Mouse (Mus musculus): Measurements from ENCODE around the gene Msmb.

The Msmb gene

DNA sequence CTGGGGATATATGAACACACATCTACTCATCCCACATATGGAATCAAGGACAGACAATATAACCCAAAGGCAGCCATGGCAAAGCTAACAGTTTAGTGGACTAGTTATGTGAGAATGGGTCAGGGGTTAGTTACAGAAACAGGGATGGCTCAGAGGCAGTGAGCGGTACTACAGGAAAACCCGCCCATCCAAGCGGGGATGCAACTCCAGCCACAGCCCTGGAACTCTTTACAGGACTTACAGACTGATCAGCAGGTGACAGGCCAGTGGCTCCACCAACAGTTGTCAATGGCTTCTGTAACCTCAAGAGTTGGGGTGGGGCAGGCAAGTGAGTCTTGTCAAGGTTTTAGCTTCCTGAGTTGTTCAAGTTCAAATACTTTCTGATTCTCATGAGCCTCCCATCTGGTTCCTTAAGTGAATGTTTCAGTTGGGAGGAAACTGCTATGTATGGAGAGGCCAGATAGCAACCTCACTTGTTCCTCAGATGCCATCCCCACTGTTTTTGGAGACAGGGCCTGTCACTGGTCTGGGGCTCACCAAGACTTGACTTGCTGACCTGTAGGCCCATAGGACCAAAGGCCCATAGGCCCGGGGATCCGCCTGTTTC is 1.4 kb upstream of the Msmb start:
- Histone ChIP-seq H3K4me3 (replicated peaks; ENCODE audit: low read length) (no peak overlapping the region), H3K36me3 (ENCODE audit: insufficient read depth, low read length) (no peaks in the 10 kb centered on the region), H3K4me1 (replicated peaks; ENCODE audit: low read depth, low read length) (peaks cover 42% of the 10 kb centered on the region), H3K27me3 (ENCODE audit: insufficient read depth, low read length) (no peaks in the 10 kb centered on the region), H3K9me3 (ENCODE audit: low read length) (no peaks in the 10 kb centered on the region)
- TF ChIP-seq CTCF (conservative IDR thresholded peaks at IDR 0.05; ENCODE audit: low read length) = peak; percentile 24; the same call in 1 of the 2 replicates
- no peak for TF ChIP-seq NANOG (IDR thresholded peaks at IDR 0.05; ENCODE audit: borderline replicate concordance, low read length)

DNA sequence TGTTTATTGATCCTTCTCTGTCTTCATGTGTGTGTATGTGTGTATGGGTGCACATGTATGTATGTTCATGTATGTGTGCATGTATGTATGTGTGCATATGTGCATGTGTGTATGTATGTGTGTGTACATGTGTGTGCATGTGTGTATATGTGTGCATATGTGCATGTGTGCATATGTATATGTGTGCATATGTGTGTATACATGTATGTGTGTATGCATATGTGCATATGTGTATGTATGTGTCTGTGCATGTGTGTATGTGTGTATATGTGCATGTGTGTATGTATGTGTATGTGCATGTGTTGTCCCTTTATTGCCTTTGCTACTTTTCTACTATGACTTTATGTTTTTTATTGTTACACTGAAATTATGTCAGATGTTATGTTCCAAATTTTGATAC is 2.9 kb downstream of the Msmb start:
- H3K9me3 ChIP-seq (ENCODE audit: low read length) = no peaks in the 10 kb centered on the region
- H3K4me3 ChIP-seq (replicated peaks; ENCODE audit: low read length) = no peak overlapping the region
- H3K4me1 ChIP-seq (replicated peaks; ENCODE audit: low read depth, low read length) = peaks cover 23% of the 10 kb centered on the region
- no peaks in the 10 kb centered on the region for H3K27me3 ChIP-seq (ENCODE audit: insufficient read depth, low read length)
- H3K36me3 ChIP-seq (ENCODE audit: insufficient read depth, low read length) = no peaks in the 10 kb centered on the region
- TF ChIP-seq CTCF (conservative IDR thresholded peaks at IDR 0.05; ENCODE audit: low read length) (no peak), NANOG (IDR thresholded peaks at IDR 0.05; ENCODE audit: borderline replicate concordance, low read length) (no peak), POU5F1 (IDR thresholded peaks at IDR 0.05; ENCODE audit: borderline replicate concordance, low read length) (no peak)

DNA sequence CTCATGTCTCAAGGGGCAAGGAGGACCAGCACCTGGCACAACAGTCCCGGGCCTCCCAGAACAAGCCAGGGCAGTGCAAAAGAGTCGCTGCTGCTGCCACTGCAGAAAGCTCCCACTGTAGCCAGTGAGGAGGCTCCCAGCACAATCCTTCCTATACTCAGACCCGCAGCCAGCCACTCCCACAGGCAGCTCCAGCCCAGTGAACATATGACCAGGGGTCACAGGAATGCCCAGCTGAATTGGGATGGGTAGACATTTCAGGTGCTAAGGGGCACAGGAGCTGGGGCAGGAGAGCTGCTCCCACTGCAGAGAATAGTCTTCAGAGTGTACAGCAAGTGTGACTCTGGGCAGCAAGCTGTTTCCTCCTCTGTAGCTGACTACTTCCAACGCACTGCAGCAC is 3.6 kb downstream of the Msmb start:
- H3K27me3 ChIP-seq (ENCODE audit: insufficient read depth, low read length) = no peaks in the 10 kb centered on the region

DNA sequence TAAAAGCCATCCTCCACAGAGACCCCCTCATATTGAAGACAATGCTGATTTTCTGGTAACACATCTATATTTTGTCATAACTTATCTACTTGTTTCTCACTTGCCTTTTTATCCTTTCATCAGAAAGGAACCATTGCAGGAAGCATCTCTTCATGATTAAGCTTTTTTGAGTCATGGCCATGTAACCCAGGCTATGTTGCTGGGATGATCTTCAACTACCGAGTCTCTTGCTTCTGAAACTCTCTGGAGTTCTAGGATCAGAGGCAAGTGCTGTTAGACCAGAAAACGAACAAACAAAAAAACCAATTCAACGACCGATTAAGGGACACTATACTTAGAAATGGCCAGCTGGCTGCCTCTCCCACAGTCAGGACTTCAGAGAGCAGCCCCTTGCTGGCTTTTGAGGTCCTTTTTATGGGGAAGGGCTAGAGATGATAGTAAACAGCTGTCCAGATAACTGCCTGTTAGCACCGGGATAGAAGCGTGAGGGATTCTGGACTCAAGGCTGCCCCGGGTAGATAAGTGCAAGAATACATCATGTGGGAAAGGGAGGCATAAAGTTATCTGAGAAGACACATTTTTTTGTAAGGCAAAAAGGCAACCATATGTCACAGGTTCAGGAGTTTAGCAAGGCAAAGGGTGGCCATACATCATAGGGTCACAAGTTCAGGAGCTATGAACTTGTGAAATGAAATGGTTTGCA is 4.1 kb downstream of the Msmb start:
- TF ChIP-seq POU5F1 (IDR thresholded peaks at IDR 0.05; ENCODE audit: borderline replicate concordance, low read length) = no peak
- H3K9me3 ChIP-seq (ENCODE audit: low read length) = no peaks in the 10 kb centered on the region
- no peak overlapping the region for H3K4me3 ChIP-seq (replicated peaks; ENCODE audit: low read length)
- H3K4me1 ChIP-seq (replicated peaks; ENCODE audit: low read depth, low read length) = peaks cover 14% of the 10 kb centered on the region
- no peaks in the 10 kb centered on the region for H3K36me3 ChIP-seq (ENCODE audit: insufficient read depth, low read length)
- H3K27me3 ChIP-seq (ENCODE audit: insufficient read depth, low read length) = no peaks in the 10 kb centered on the region

More for the DNA sequence above, 3.6 kb downstream of the Msmb start:
- Histone ChIP-seq H3K36me3 (ENCODE audit: insufficient read depth, low read length) (no peaks in the 10 kb centered on the region), H3K9me3 (ENCODE audit: low read length) (no peaks in the 10 kb centered on the region), H3K4me1 (replicated peaks; ENCODE audit: low read depth, low read length) (peaks cover 20% of the 10 kb centered on the region), H3K4me3 (replicated peaks; ENCODE audit: low read length) (no peak overlapping the region)
- TF ChIP-seq NANOG (IDR thresholded peaks at IDR 0.05; ENCODE audit: borderline replicate concordance, low read length) = no peak
- no peak for TF ChIP-seq CTCF (conservative IDR thresholded peaks at IDR 0.05; ENCODE audit: low read length)
- TF ChIP-seq POU5F1 (IDR thresholded peaks at IDR 0.05; ENCODE audit: borderline replicate concordance, low read length) = no peak

DNA sequence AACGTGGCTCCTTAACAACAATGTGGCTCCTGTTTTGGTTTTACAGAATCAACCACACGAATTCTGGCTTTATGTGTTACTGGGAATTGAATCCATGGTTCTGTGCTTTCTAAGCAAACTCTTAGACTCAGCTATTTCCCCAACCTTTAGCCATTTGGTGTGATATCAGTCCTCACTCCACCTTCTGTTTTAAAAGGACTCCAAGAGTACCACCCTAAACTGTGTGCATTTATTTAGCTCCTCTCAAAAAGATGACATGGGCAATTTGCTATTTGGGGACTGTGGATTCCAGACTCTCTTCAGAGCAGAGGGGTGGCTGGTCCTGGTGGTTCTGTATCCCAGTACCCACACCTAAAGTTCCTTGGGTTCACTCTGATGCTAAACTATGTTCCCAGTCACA is 4.8 kb downstream of the Msmb start:
- no peaks in the 10 kb centered on the region for H3K36me3 ChIP-seq (ENCODE audit: insufficient read depth, low read length)
- TF ChIP-seq NANOG (IDR thresholded peaks at IDR 0.05; ENCODE audit: borderline replicate concordance, low read length) (no peak), POU5F1 (IDR thresholded peaks at IDR 0.05; ENCODE audit: borderline replicate concordance, low read length) (no peak), CTCF (conservative IDR thresholded peaks at IDR 0.05; ENCODE audit: low read length) (no peak)
- no peaks in the 10 kb centered on the region for H3K9me3 ChIP-seq (ENCODE audit: low read length)
- no peak overlapping the region for H3K4me3 ChIP-seq (replicated peaks; ENCODE audit: low read length)
- peaks cover 8% of the 10 kb centered on the region for H3K4me1 ChIP-seq (replicated peaks; ENCODE audit: low read depth, low read length)
- no peaks in the 10 kb centered on the region for H3K27me3 ChIP-seq (ENCODE audit: insufficient read depth, low read length)

DNA sequence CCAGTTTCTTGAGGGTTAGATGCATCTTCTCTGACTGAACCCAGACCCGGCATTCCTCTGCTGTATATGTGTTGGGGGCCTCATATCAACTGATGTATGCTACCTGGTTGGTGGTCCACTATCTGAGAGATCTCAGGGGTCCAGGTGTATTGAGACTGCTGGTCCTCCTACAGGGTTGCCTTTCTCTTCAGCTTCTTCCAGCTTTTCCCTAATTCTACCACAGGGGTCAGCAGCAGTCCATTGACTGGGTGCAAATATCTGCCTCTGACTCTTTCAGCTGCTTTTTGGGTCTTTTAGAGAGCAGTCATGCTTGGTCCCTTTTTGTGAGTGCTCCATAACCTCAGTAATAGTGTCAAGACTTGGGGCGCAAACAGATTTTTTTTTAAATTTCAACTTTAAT is 9.0 kb downstream of the Msmb start:
- H3K36me3 ChIP-seq (ENCODE audit: insufficient read depth, low read length) = no peaks in the 10 kb centered on the region
- TF ChIP-seq CTCF (conservative IDR thresholded peaks at IDR 0.05; ENCODE audit: low read length) (no peak), POU5F1 (IDR thresholded peaks at IDR 0.05; ENCODE audit: borderline replicate concordance, low read length) (no peak), NANOG (IDR thresholded peaks at IDR 0.05; ENCODE audit: borderline replicate concordance, low read length) (no peak)
- no peaks in the 10 kb centered on the region for H3K9me3 ChIP-seq (ENCODE audit: low read length)
- H3K4me1 ChIP-seq (replicated peaks; ENCODE audit: low read depth, low read length) = 0 out of 2 replicates have a peak, but pooled peaks cover 3% of the 10 kb centered on the region
- H3K4me3 ChIP-seq (replicated peaks; ENCODE audit: low read length) = no peak overlapping the region
- H3K27me3 ChIP-seq (ENCODE audit: insufficient read depth, low read length) = no peaks in the 10 kb centered on the region

DNA sequence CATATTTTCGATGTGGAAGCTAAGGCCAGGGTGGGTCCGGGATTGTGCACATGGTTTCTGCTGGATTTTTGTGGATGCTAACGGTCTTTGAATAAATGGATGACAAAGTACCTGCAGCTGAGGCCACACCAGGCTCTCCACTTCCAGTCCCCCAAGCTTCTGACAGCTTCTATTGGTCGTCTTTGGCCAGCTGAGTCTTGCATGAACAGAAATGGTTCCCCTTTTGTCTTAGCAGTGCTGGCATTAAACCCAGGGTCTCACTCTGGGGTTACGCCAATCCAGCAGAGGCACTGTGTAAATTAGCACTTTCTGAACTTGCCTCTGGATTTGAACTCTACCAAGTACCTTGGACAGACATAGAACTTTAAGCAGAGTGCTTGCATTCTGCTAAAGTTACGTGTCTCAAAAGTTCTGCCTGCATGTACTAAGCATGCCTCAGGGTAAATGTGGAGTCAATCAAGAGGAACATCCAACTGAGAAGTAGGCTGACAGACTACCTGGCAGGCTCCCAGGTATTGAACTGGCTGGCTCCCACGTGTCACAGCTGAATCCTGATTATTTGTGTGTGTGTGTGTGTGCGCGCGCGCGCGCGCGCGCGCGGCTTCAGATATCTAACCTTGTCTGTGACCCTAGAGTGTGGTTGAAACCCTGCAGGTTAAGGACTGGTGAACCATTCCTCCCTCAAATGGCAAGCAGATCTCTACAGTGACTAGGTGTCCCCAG is 10.6 kb downstream of the Msmb start:
- Histone ChIP-seq H3K4me1 (replicated peaks; ENCODE audit: low read depth, low read length) (peaks cover 4% of the 10 kb centered on the region; the same call in 1 of the 2 replicates), H3K4me3 (replicated peaks; ENCODE audit: low read length) (no peak overlapping the region), H3K9me3 (ENCODE audit: low read length) (no peaks in the 10 kb centered on the region), H3K36me3 (ENCODE audit: insufficient read depth, low read length) (no peaks in the 10 kb centered on the region), H3K27me3 (ENCODE audit: insufficient read depth, low read length) (no peaks in the 10 kb centered on the region)
- TF ChIP-seq NANOG (IDR thresholded peaks at IDR 0.05; ENCODE audit: borderline replicate concordance, low read length) (no peak), POU5F1 (IDR thresholded peaks at IDR 0.05; ENCODE audit: borderline replicate concordance, low read length) (no peak), CTCF (conservative IDR thresholded peaks at IDR 0.05; ENCODE audit: low read length) (no peak)

DNA sequence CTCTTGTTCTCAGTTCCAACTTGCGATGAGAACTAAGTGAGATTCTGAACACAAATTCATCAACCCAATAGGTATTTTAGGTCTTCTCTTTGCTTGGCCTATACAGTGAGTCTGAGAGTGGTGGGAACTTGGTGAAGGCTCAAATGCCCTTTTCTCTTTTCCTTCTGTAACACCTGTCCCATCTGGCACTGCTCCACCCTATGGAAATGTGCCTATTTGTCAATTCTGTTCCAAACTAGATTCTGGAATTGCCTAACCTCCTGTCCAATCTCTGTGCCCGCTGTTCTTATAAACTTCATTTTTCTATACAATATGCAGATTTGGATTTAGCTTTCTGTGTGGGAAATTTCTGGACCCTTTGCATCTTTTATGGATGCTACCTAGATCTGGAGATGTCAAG is 11.3 kb downstream of the Msmb start:
- H3K4me3 ChIP-seq (replicated peaks; ENCODE audit: low read length) = no peak overlapping the region
- H3K9me3 ChIP-seq (ENCODE audit: low read length) = no peaks in the 10 kb centered on the region
- H3K4me1 ChIP-seq (replicated peaks; ENCODE audit: low read depth, low read length) = peaks cover 11% of the 10 kb centered on the region
- peaks cover 4% of the 10 kb centered on the region; the same call in 1 of the 2 replicates for H3K36me3 ChIP-seq (ENCODE audit: insufficient read depth, low read length)
- TF ChIP-seq CTCF (conservative IDR thresholded peaks at IDR 0.05; ENCODE audit: low read length) = no peak
- TF ChIP-seq NANOG (IDR thresholded peaks at IDR 0.05; ENCODE audit: borderline replicate concordance, low read length) = no peak
- TF ChIP-seq POU5F1 (IDR thresholded peaks at IDR 0.05; ENCODE audit: borderline replicate concordance, low read length) = no peak
- H3K27me3 ChIP-seq (ENCODE audit: insufficient read depth, low read length) = no peaks in the 10 kb centered on the region
